8 mouse cellular contexts compared by ENCODE assay signal in genomic region chr17:46371783-46372182, GRCm38 (mm10). TPM values are rescaled to one million over a fixed set of nuclear protein-coding genes. Genes with fewer than 3 reads are reported as not detected.
A peak's percentile ranks its signal among the peaks of the same experiment; 100 is the strongest.
DNase-seq lines count a peak whose midpoint lies in the region; ATAC-seq lines count a peak whose summit lies in the region.

No protein-coding gene starts in this region.

- H3K9me3 ChIP-seq in forebrain, embryonic 16.5 days (ENCODE audit: control insufficient read depth, low read length) = no peaks in the 10 kb centered on the region

- H3K4me2 ChIP-seq in forebrain, embryonic 16.5 days (ENCODE audit: low read length) = no peak overlapping the region

- no peak overlapping the region for H3K4me3 ChIP-seq in forebrain, embryonic 16.5 days (replicated peaks; ENCODE audit: low read length)

- whole genome bisulfite sequencing in forebrain, embryonic 16.5 days = 73% methylated on average over 3 of the region's 3 CpGs

- H3K36me3 ChIP-seq in forebrain, embryonic 16.5 days (ENCODE audit: control insufficient read depth, insufficient read depth) = no peaks in the 10 kb centered on the region

- no peak overlapping the region for H3K9ac ChIP-seq in forebrain, embryonic 16.5 days (replicated peaks; ENCODE audit: low read depth, low read length)

- no peaks in the 10 kb centered on the region for H3K27me3 ChIP-seq in forebrain, embryonic 16.5 days (replicated peaks; ENCODE audit: control insufficient read depth, insufficient read depth, low read length)

- no peak overlapping the region for H3K27ac ChIP-seq in forebrain, embryonic 16.5 days (ENCODE audit: low read length)

- DNase-seq in adrenal gland, adult (ENCODE audit: inconsistent age in 2 of 2, low spot score in 1 of 2) = peak; percentile 37 to 79
- DNase-seq in adrenal gland, adult 8-10 months = no peak
- DNase-seq in layer of hippocampus, adult 11-12 months (ENCODE audit: low spot score) = peak; percentile 24
- no peak for DNase-seq in layer of hippocampus, postnatal 10 days (ENCODE audit: low spot score in 2 of 2)
- peak; percentile 31 for DNase-seq in c-Kit-positive CD71-positive TER-119-negative erythroid progenitor cells, embryonic 14.5 days (ENCODE audit: low read depth)
- DNase-seq in mesoderm, embryonic 11.5 days (ENCODE audit: low read depth, low spot score) = peak; percentile 21
- DNase-seq in frontal cortex, postnatal 36 days (ENCODE audit: low spot score in 2 of 2) = no peak

- no peak for ATAC-seq in forebrain, embryonic 16.5 days

- no peaks in the 10 kb centered on the region for H3K4me1 ChIP-seq in forebrain, embryonic 16.5 days (replicated peaks; ENCODE audit: control insufficient read depth, insufficient read depth, low read length)

RNA-seq across cellular contexts. Expression of gene Zfp318, which starts 11.7 kb away (rescaled TPM):
- total RNA-seq in adrenal gland, adult 8-10 months (2022) = 10 to 100 TPM; 21.0 to 35.6 (median 27.4) TPM
- total RNA-seq in layer of hippocampus, postnatal 10 days (2021) = 10 to 100 TPM; 78.1 to 81.5 TPM
- polyA plus RNA-seq in forebrain, embryonic 16.5 days (2015; fragmentation: Nextera tagmentation; extraction: Ambion mirVana) = 13.2 and 14.2 TPM in 2 replicates

RNA-seq across cellular contexts. Expression of gene Abcc10, which starts 43.6 kb away (rescaled TPM):
- total RNA-seq in adrenal gland, adult 8-10 months (2022) = 10 to 100 TPM in 2 of 4 experiments, 1 to 10 TPM in 2; 6.9 to 17.3 (median 11.9) TPM
- total RNA-seq in layer of hippocampus, postnatal 10 days (2021) = 1 to 10 TPM; 9.3 to 9.6 TPM
- 7.2 and 8.1 TPM in 2 replicates for polyA plus RNA-seq in forebrain, embryonic 16.5 days (2015; fragmentation: Nextera tagmentation; extraction: Ambion mirVana)

RNA-seq across cellular contexts. Expression of gene Crip3, which starts 56.9 kb away (rescaled TPM):
- total RNA-seq in adrenal gland, adult 8-10 months (2022) = 1 to 10 TPM in 3 of 4 experiments, under 1 TPM in 1; 0.58 to 3.1 (median 2.2) TPM
- total RNA-seq in layer of hippocampus, postnatal 10 days (2021) = 1 to 10 TPM; 3.0 to 4.4 TPM
- polyA plus RNA-seq in forebrain, embryonic 16.5 days (2015; fragmentation: Nextera tagmentation; extraction: Ambion mirVana) = 2.1 and 2.2 TPM in 2 replicates

Comparison
In these comparisons a context has a peak if more than half of its experiments do, and no peak if none do; other contexts are left out.
1. DNase-seq: peak in adrenal gland, adult (2 of 2), layer of hippocampus, adult 11-12 months (single experiment), c-Kit-positive CD71-positive TER-119-negative erythroid progenitor cells, embryonic 14.5 days (single experiment) and mesoderm, embryonic 11.5 days (single experiment); none in adrenal gland, adult 8-10 months (single experiment), layer of hippocampus, postnatal 10 days (0 of 2) and frontal cortex, postnatal 36 days (0 of 2).